Mouse (Mus musculus) midbrain, embryonic 12.5 days (tissue): ENCODE measurements around the gene Mpv17. TPM values are rescaled to one million over a fixed set of nuclear protein-coding genes. Genes with fewer than 3 reads are reported as not detected.
A peak's percentile ranks its signal among the peaks of the same experiment; 100 is the strongest.

Experiments
- ATAC-seq: fragments of 200-750 bp; cut with Nextera tagmentation; 2 replicates; pipeline ENCODE4 v1.8.0; 2017; ENCODE audit warnings: low read depth, moderate TSS enrichment, moderate library complexity; ENCODE audit not compliant: low FRiP score
- H3K27ac ChIP-seq: fragments of 300-500 bp; sonication (generic); replicated peaks from 2 replicates; pipeline ENCODE4 v1.5.1; 2016; ENCODE audit warnings: mild to moderate bottlenecking
- H3K27me3 ChIP-seq: fragments of 300-500 bp; sonication (generic); 2 replicates; pipeline ENCODE4 v1.6.1; 2016; ENCODE audit warnings: mild to moderate bottlenecking
- H3K36me3 ChIP-seq: fragments of 300-500 bp; sonication (generic); 2 replicates; pipeline ENCODE4 v1.6.1; 2016
- H3K4me1 ChIP-seq: fragments of 300-500 bp; sonication (generic); 2 replicates; pipeline ENCODE4 v1.6.1; 2016
- H3K4me2 ChIP-seq: fragments of 300-500 bp; sonication (generic); replicated peaks from 2 replicates; pipeline ENCODE4 v1.6.1; 2016; ENCODE audit warnings: mild to moderate bottlenecking, moderate library complexity
- H3K4me3 ChIP-seq: fragments of 300-500 bp; sonication (generic); 2 replicates; pipeline ENCODE4 v1.5.1; 2016; ENCODE audit warnings: mild to moderate bottlenecking
- H3K9ac ChIP-seq: fragments of 300-500 bp; sonication (generic); replicated peaks from 2 replicates; pipeline ENCODE4 v1.6.1; 2016; ENCODE audit warnings: mild to moderate bottlenecking, moderate library complexity
- H3K9me3 ChIP-seq: fragments of 300-500 bp; sonication (generic); 2 replicates; pipeline ENCODE4 v1.6.1; 2016; ENCODE audit warnings: mild to moderate bottlenecking
- WGBS: fragments of 180-500 bp; shearing (Covaris S2); methylation state at CpG from one replicate; pipeline ENCODE4 v1.1.7; 2016; 5-methylcytosine and 5-hydroxymethylcytosine counted together
- polyA plus RNA-seq: library from polyadenylated mRNA; unstranded; fragments of >200 nt; fragmentation: Nextera tagmentation; extraction: Ambion mirVana; gene quantifications from 2 replicates; pipeline ENCODE4 v1.2.1, GENCODE M21; 2016

Mpv17 gene
- polyA plus RNA-seq, 1 experiment from 2014 or later, result 56.8 TPM

- Histone ChIP-seq H3K4me1 (peaks cover 26% of the 10 kb centered on the region), H3K4me3 (no peak overlapping the region), H3K4me2 (no peak overlapping the region), H3K27me3 (no peaks in the 10 kb centered on the region), H3K27ac (no peak overlapping the region), H3K9ac (no peak overlapping the region), H3K36me3 (peaks cover 66% of the 10 kb centered on the region), H3K9me3 (peaks cover 5% of the 10 kb centered on the region)
- WGBS, result 94% methylated on average over 4 of the region's 4 CpGs
- ATAC-seq, result no peak
Observed at GRCm38 (mm10) chr5:31195671-31196070, 41.6 kb upstream of the Mpv17 start.

GRCm38 (mm10) chr5:31194486-31195485 lies 40.7 kb upstream of the Mpv17 start:
- Histone ChIP-seq H3K9ac (no peak overlapping the region), H3K4me1 (peaks cover 20% of the 10 kb centered on the region), H3K27me3 (no peaks in the 10 kb centered on the region), H3K4me2 (peak overlapping the region; percentile 90), H3K4me3 (peak overlapping the region; percentile 90), H3K9me3 (no peaks in the 10 kb centered on the region), H3K27ac (no peak overlapping the region), H3K36me3 (peaks cover 66% of the 10 kb centered on the region)
- ATAC-seq, result no peak
- 91% methylated on average over 16 of the region's 16 CpGs for WGBS

DNA sequence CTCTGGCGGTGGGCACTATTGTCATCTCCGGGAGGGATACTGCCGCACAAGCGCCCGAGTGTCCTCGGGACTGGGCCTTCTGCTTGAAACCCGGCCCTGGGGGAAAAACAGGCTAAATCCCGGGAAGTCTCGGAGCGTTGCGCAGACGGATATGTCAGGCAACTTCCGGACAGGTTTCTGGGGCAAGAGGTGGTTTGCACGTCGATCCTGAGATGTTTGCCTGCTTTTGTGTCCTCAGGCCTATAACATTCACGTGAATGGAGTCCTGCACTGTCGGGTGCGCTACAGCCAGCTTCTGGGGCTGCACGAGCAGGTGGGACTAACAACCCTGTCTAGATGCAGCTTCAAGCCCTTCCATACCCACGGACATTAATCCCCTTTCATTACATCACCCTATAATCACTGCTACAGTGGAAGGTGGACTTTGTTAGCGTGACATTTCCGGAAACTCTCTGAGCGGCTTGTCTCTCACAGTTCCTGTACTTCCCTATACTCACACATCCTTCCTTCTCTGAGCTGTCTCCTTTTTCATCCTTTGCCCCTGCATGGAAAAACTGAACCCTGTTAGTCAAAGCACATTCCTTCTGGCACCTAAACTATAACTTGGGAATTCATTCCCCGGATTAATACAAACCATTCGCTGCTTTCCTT lies 39.7 kb upstream of the Mpv17 start:
- peaks cover 20% of the 10 kb centered on the region for H3K4me1 ChIP-seq
- peak overlapping the region; percentile 90 for H3K4me2 ChIP-seq
- H3K9ac ChIP-seq, result peak overlapping the region; percentile 91
- peak overlapping the region; percentile 73 for H3K27ac ChIP-seq
- peak overlapping the region; percentile 90 for H3K4me3 ChIP-seq
- ATAC-seq, result no peak
- H3K9me3 ChIP-seq, result no peaks in the 10 kb centered on the region
- no peaks in the 10 kb centered on the region for H3K27me3 ChIP-seq
- 15% methylated on average over 25 of the region's 25 CpGs for WGBS
- peaks cover 62% of the 10 kb centered on the region for H3K36me3 ChIP-seq

GRCm38 (mm10) chr5:31192939-31193630 lies 39.0 kb upstream of the Mpv17 start, which contains the start of the genes Snx17 and Eif2b4:
Gene Snx17, plus strand, starts transcription at chr5:31193227.
Gene Eif2b4, minus strand, starts transcription at chr5:31193430.
- under 1% methylated on average over 48 of the region's 48 CpGs for WGBS
- peak within 1 kb of the TSS; percentile 90 for H3K4me3 ChIP-seq
- peak within 1 kb of the TSS; percentile 91 for H3K9ac ChIP-seq
- H3K9me3 ChIP-seq, result no peaks in the 10 kb centered on the region
- peaks cover 20% of the 10 kb centered on the region for H3K4me1 ChIP-seq
- peak; percentile 95 for ATAC-seq
- peaks cover 62% of the 10 kb centered on the region for H3K36me3 ChIP-seq
- no peaks in the 10 kb centered on the region for H3K27me3 ChIP-seq
- peak within 1 kb of the TSS; percentile 73 for H3K27ac ChIP-seq
- peak within 1 kb of the TSS; percentile 90 for H3K4me2 ChIP-seq

DNA sequence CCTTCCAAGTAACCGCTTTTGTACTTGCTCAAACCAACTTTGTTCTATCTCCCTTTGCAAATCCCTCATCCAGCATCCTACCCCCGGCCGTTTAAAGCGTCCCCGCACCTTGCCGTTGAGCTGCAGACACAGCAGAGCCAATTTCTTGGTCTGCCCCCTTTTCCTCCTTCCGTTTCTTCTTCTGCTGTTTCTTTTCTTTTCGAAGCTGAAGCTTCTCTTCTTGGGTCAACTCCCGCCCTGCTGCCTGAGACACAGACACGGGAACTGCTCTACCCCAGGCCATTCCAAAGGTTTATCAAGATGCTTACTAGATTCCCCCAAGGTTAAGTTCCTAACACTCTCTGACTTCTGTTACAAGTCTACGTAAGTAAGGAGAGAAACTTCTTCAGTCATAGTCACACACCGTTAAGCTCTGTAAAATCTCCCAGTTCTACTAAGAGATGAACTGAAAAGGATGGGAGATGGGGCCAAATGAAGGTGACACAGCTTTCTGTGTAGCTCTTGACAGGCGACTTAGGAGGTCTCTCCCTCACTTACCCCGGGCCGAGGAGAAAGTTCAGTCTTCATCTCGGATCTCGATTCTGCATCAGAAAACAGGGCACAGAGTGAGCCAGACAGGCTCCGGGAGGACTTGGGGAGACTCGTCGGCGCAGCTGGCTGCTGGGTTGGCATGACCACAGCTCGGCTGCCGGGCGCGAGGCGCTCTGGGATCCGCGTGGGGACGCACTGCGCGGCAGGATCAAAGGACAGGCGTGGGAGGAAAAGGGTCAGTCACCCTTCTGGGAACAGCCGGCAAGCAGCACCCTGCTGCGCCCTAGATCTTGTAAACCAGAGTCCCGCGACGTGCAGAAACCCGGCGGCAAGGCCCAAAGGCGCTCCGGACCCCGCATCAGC lies 38.2 kb upstream of the Mpv17 start:
- Histone ChIP-seq H3K9ac (peak overlapping the region; percentile 91), H3K4me3 (peak overlapping the region; percentile 90), H3K4me2 (peak overlapping the region; percentile 90), H3K4me1 (peaks cover 20% of the 10 kb centered on the region), H3K9me3 (no peaks in the 10 kb centered on the region), H3K36me3 (peaks cover 62% of the 10 kb centered on the region), H3K27me3 (no peaks in the 10 kb centered on the region), H3K27ac (peak overlapping the region; percentile 72)
- WGBS, result 14% methylated on average over 42 of the region's 42 CpGs
- ATAC-seq, result peak; percentile 64; the same call in 1 of the 2 replicates

DNA sequence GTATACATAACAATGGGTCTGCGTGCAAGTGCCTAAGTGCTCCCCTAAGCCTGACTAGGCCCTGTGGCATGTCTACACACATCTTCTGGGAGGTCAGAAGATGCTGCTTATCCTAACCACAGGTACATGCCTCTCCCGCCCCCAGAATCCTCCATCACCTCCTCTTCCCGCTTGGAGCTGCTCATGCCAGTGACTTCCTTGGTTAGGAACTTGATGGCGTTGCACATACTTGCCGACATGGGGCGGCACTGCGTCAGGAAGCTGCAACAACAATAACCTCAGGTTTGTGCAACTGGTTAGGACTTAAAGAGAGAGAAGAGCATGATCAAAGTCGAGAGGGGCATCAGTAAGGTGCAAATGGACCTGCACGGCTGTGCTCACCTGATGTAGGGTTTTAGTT lies 36.1 kb upstream of the Mpv17 start:
- ATAC-seq, result no peak
- Histone ChIP-seq H3K9ac (no peak overlapping the region), H3K36me3 (peaks cover 47% of the 10 kb centered on the region), H3K9me3 (no peaks in the 10 kb centered on the region), H3K27ac (no peak overlapping the region), H3K27me3 (no peaks in the 10 kb centered on the region), H3K4me2 (no peak overlapping the region), H3K4me1 (peaks cover 20% of the 10 kb centered on the region), H3K4me3 (no peak overlapping the region)
- 89% methylated on average over 9 of the region's 9 CpGs for WGBS

GRCm38 (mm10) chr5:31188223-31188840 lies 34.3 kb upstream of the Mpv17 start:
- H3K27ac ChIP-seq, result no peak overlapping the region
- H3K27me3 ChIP-seq, result no peaks in the 10 kb centered on the region
- no peak for ATAC-seq
- no peak overlapping the region for H3K4me3 ChIP-seq
- no peaks in the 10 kb centered on the region for H3K9me3 ChIP-seq
- peaks cover 40% of the 10 kb centered on the region for H3K36me3 ChIP-seq
- 81% methylated on average over 4 of the region's 4 CpGs for WGBS
- peaks cover 9% of the 10 kb centered on the region for H3K4me1 ChIP-seq
- no peak overlapping the region for H3K9ac ChIP-seq
- no peak overlapping the region for H3K4me2 ChIP-seq

GRCm38 (mm10) chr5:31183678-31184077 lies 29.6 kb upstream of the Mpv17 start:
- H3K9ac ChIP-seq, result no peak overlapping the region
- H3K27me3 ChIP-seq, result no peaks in the 10 kb centered on the region
- peaks cover 9% of the 10 kb centered on the region for H3K4me1 ChIP-seq
- ATAC-seq, result no peak
- H3K4me2 ChIP-seq, result no peak overlapping the region
- H3K36me3 ChIP-seq, result peaks cover 19% of the 10 kb centered on the region
- WGBS, result 64% methylated on average over 4 of the region's 4 CpGs
- no peaks in the 10 kb centered on the region for H3K9me3 ChIP-seq
- H3K4me3 ChIP-seq, result no peak overlapping the region
- H3K27ac ChIP-seq, result no peak overlapping the region

DNA sequence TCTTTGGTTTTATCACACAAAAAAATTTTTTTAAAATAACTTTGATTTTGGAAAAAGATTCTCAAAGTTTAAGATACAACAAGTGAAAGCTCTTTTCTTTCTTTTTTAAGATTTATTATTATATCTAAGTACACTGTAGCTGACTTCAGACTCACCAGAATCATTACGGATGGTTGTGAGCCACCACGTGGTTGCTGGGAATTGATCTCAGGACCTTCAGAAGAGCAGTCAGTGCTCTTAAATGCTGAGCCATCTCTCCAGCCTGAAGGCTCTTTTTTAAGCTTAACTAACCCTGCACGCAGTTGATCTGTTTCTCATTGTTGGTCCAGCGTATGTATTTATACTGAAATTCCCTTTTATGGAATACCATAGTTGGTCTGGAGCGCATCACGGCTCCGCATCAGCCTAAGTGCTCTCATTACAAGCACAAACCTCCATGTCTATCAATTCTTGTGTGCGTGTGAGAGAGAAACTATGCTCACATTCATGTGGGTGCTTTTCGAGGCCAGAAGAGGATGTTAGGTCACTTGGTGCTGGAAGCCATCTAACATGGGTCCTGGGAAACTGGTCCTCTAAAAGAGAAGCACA lies 27.2 kb upstream of the Mpv17 start:
- H3K4me3 ChIP-seq, result no peak overlapping the region
- WGBS, result 96% methylated on average over 9 of the region's 9 CpGs
- no peak for ATAC-seq
- H3K4me1 ChIP-seq, result peaks cover 15% of the 10 kb centered on the region
- H3K36me3 ChIP-seq, result 0 out of 2 replicates have a peak, but pooled peaks cover 5% of the 10 kb centered on the region
- no peaks in the 10 kb centered on the region for H3K27me3 ChIP-seq
- H3K9ac ChIP-seq, result no peak overlapping the region
- H3K4me2 ChIP-seq, result no peak overlapping the region
- H3K9me3 ChIP-seq, result no peaks in the 10 kb centered on the region
- H3K27ac ChIP-seq, result no peak overlapping the region

GRCm38 (mm10) chr5:31179766-31180630 lies 25.9 kb upstream of the Mpv17 start, which contains the start of the genes Gm29609 and Gtf3c2:
Gene Gm29609, minus strand, starts transcription at chr5:31179911.
Gene Gtf3c2, minus strand, starts transcription at chr5:31180144.
- ATAC-seq, result peak; percentile 97
- Histone ChIP-seq H3K9ac (peak within 1 kb of the TSS; percentile 75), H3K4me3 (peak within 1 kb of the TSS; percentile 61)

More at GRCm38 (mm10) chr5:31179766-31180630, 25.9 kb upstream of the Mpv17 start, which contains the start of the genes Gm29609 and Gtf3c2:
- Histone ChIP-seq H3K4me1 (peaks cover 15% of the 10 kb centered on the region), H3K4me2 (peak within 1 kb of the TSS; percentile 97), H3K9me3 (no peaks in the 10 kb centered on the region), H3K27ac (peak within 1 kb of the TSS; percentile 98), H3K27me3 (no peaks in the 10 kb centered on the region), H3K36me3 (0 out of 2 replicates have a peak, but pooled peaks cover 5% of the 10 kb centered on the region)
- under 1% methylated on average over 59 of the region's 59 CpGs for WGBS
